Mouse (Mus musculus): Measurements from ENCODE around the gene Adora1. TPM values are rescaled to one million over a fixed set of nuclear protein-coding genes. Genes with fewer than 3 reads are reported as not detected.
A peak's percentile ranks its signal among the peaks of the same experiment; 100 is the strongest.

Adora1 gene
- polyA plus RNA-seq, 1 experiment, result 13.5 TPM

DNA sequence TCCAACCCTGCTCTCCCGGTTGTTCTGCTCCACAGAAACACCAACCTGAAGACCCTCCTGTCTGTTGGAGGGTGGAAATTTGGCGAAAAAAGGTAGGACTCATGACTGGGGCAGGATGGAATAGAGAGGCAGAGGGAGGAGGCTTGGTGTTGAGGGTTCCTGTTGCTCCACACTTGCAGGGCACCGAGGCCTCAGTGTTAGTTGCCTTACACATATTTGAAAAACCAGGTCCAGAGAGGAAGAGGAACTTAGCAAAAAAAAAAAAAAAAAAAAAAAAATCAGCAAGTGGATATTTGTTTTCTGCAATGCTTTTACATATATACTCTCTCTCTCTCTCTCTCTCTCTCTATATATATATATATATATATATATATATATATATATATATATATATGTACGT is 51.1 kb downstream of the Adora1 start:
- no peak for DNase-seq
- no peak overlapping the region for H3K27ac ChIP-seq (ENCODE audit: insufficient read depth, low read depth, low read length)
- TF ChIP-seq POLR2A (IDR thresholded peaks at IDR 0.05; ENCODE audit: low read depth, low read length) (no peak), CTCF (conservative IDR thresholded peaks at IDR 0.05; ENCODE audit: insufficient read depth, insufficient read length, low read depth, low read length) (no peak)
- no peak overlapping the region for H3K4me3 ChIP-seq (ENCODE audit: insufficient read depth, low read depth, low read length)
- no peaks in the 10 kb centered on the region for H3K4me1 ChIP-seq (ENCODE audit: control insufficient read depth, insufficient read depth, low read length)
- no peaks in the 10 kb centered on the region for H3K27me3 ChIP-seq (replicated peaks; ENCODE audit: control insufficient read depth, insufficient read depth, low read length)
- 91% methylated on average over 4 of the region's 4 CpGs for WGBS
- H3K36me3 ChIP-seq (ENCODE audit: control insufficient read depth, insufficient read depth, low read length), result no peaks in the 10 kb centered on the region

- H3K4me1 ChIP-seq (ENCODE audit: control insufficient read depth, insufficient read depth, low read length), result no peaks in the 10 kb centered on the region
- DNase-seq, result no peak
- no peaks in the 10 kb centered on the region for H3K36me3 ChIP-seq (ENCODE audit: control insufficient read depth, insufficient read depth, low read length)
- WGBS, result 83% methylated on average over 4 of the region's 4 CpGs
- no peak within 1 kb of the TSS for H3K4me3 ChIP-seq (ENCODE audit: insufficient read depth, low read depth, low read length)
- TF ChIP-seq CTCF (conservative IDR thresholded peaks at IDR 0.05; ENCODE audit: insufficient read depth, insufficient read length, low read depth, low read length) (no peak), POLR2A (IDR thresholded peaks at IDR 0.05; ENCODE audit: low read depth, low read length) (no peak)
- H3K27me3 ChIP-seq (replicated peaks; ENCODE audit: control insufficient read depth, insufficient read depth, low read length), result no peaks in the 10 kb centered on the region
- H3K27ac ChIP-seq (ENCODE audit: insufficient read depth, low read depth, low read length), result no peak within 1 kb of the TSS
Observed at GRCm38 (mm10) chr1:134182025-134182424, 53.2 kb downstream of the Adora1 start, which contains the start of gene Chil1. Chil1 (plus strand) TSS chr1:134182176.

- WGBS, result 81% methylated on average over 5 of the region's 5 CpGs
- no peak for TF ChIP-seq CTCF (conservative IDR thresholded peaks at IDR 0.05; ENCODE audit: insufficient read depth, insufficient read length, low read depth, low read length)
- TF ChIP-seq POLR2A (IDR thresholded peaks at IDR 0.05; ENCODE audit: low read depth, low read length), result no peak
- Histone ChIP-seq H3K4me3 (ENCODE audit: insufficient read depth, low read depth, low read length) (no peak overlapping the region), H3K27ac (ENCODE audit: insufficient read depth, low read depth, low read length) (no peak overlapping the region), H3K27me3 (replicated peaks; ENCODE audit: control insufficient read depth, insufficient read depth, low read length) (no peaks in the 10 kb centered on the region), H3K36me3 (ENCODE audit: control insufficient read depth, insufficient read depth, low read length) (no peaks in the 10 kb centered on the region), H3K4me1 (ENCODE audit: control insufficient read depth, insufficient read depth, low read length) (no peaks in the 10 kb centered on the region)
- DNase-seq, result no peak
Observed at GRCm38 (mm10) chr1:134177976-134178375, 57.3 kb downstream of the Adora1 start.

GRCm38 (mm10) chr1:134173081-134173480 is 62.1 kb downstream of the Adora1 start:
- H3K27me3 ChIP-seq (replicated peaks; ENCODE audit: control insufficient read depth, insufficient read depth, low read length), result no peaks in the 10 kb centered on the region
- no peaks in the 10 kb centered on the region for H3K36me3 ChIP-seq (ENCODE audit: control insufficient read depth, insufficient read depth, low read length)
- DNase-seq, result no peak
- H3K4me3 ChIP-seq (ENCODE audit: insufficient read depth, low read depth, low read length), result no peak overlapping the region
- H3K4me1 ChIP-seq (ENCODE audit: control insufficient read depth, insufficient read depth, low read length), result no peaks in the 10 kb centered on the region
- WGBS, result 67% methylated on average over 7 of the region's 7 CpGs
- TF ChIP-seq POLR2A (IDR thresholded peaks at IDR 0.05; ENCODE audit: low read depth, low read length) (no peak), CTCF (conservative IDR thresholded peaks at IDR 0.05; ENCODE audit: insufficient read depth, insufficient read length, low read depth, low read length) (no peak)
- no peak overlapping the region for H3K27ac ChIP-seq (ENCODE audit: insufficient read depth, low read depth, low read length)

- Histone ChIP-seq H3K36me3 (ENCODE audit: control insufficient read depth, insufficient read depth, low read length) (no peaks in the 10 kb centered on the region), H3K4me1 (ENCODE audit: control insufficient read depth, insufficient read depth, low read length) (no peaks in the 10 kb centered on the region), H3K27ac (ENCODE audit: insufficient read depth, low read depth, low read length) (no peak overlapping the region), H3K4me3 (ENCODE audit: insufficient read depth, low read depth, low read length) (no peak overlapping the region), H3K27me3 (replicated peaks; ENCODE audit: control insufficient read depth, insufficient read depth, low read length) (no peaks in the 10 kb centered on the region)
- TF ChIP-seq CTCF (conservative IDR thresholded peaks at IDR 0.05; ENCODE audit: insufficient read depth, insufficient read length, low read depth, low read length) (no peak), POLR2A (IDR thresholded peaks at IDR 0.05; ENCODE audit: low read depth, low read length) (no peak)
- DNase-seq, result no peak
- WGBS, result 96% methylated on average over 8 of the region's 8 CpGs
Observed at GRCm38 (mm10) chr1:134168985-134169697, 66.1 kb downstream of the Adora1 start.

GRCm38 (mm10) chr1:134168567-134168966 is 66.7 kb downstream of the Adora1 start:
- Histone ChIP-seq H3K4me3 (ENCODE audit: insufficient read depth, low read depth, low read length) (no peak overlapping the region), H3K36me3 (ENCODE audit: control insufficient read depth, insufficient read depth, low read length) (no peaks in the 10 kb centered on the region), H3K27me3 (replicated peaks; ENCODE audit: control insufficient read depth, insufficient read depth, low read length) (no peaks in the 10 kb centered on the region), H3K27ac (ENCODE audit: insufficient read depth, low read depth, low read length) (no peak overlapping the region), H3K4me1 (ENCODE audit: control insufficient read depth, insufficient read depth, low read length) (no peaks in the 10 kb centered on the region)
- 91% methylated on average over 3 of the region's 3 CpGs for WGBS
- TF ChIP-seq CTCF (conservative IDR thresholded peaks at IDR 0.05; ENCODE audit: insufficient read depth, insufficient read length, low read depth, low read length) (no peak), POLR2A (IDR thresholded peaks at IDR 0.05; ENCODE audit: low read depth, low read length) (no peak)
- no peak for DNase-seq

- TF ChIP-seq CTCF (conservative IDR thresholded peaks at IDR 0.05; ENCODE audit: insufficient read depth, insufficient read length, low read depth, low read length) (no peak), POLR2A (IDR thresholded peaks at IDR 0.05; ENCODE audit: low read depth, low read length) (no peak)
- Histone ChIP-seq H3K4me1 (ENCODE audit: control insufficient read depth, insufficient read depth, low read length) (no peaks in the 10 kb centered on the region), H3K36me3 (ENCODE audit: control insufficient read depth, insufficient read depth, low read length) (no peaks in the 10 kb centered on the region), H3K4me3 (ENCODE audit: insufficient read depth, low read depth, low read length) (no peak overlapping the region), H3K27me3 (replicated peaks; ENCODE audit: control insufficient read depth, insufficient read depth, low read length) (no peaks in the 10 kb centered on the region), H3K27ac (ENCODE audit: insufficient read depth, low read depth, low read length) (no peak overlapping the region)
- peak; percentile 6 for DNase-seq
- WGBS, result 63% methylated on average over 14 of the region's 14 CpGs
Observed at GRCm38 (mm10) chr1:134167416-134168305, 67.6 kb downstream of the Adora1 start.
